Mouse (Mus musculus) left cerebral cortex, postnatal 10 days (tissue): ENCODE measurements at regions not wholly inside any gene's neighbourhood (a gene's known extent, or its start where the extent isn't known, plus 50 kb on each side); places are given as distances from the start of the nearest gene placed in this dataset.

Experiments used
- DNase-seq, 2 experiments: peaks; one replicate each; pipeline ENCODE4 v3.0.0; 2021 to 2022; ENCODE audit warnings: low spot score in 2 of 2, mixed read lengths in 1 of 2; ENCODE audit errors: extremely low spot score in 1 of 2
- intact Hi-C: fragments of 180-260 bp; cut with DNase I; formaldehyde crosslinking; loops from one replicate; pipeline ENCODE4 v1.15.1; 2025

- intact Hi-C loops: no loop called here
- DNase-seq: no peak
Observed at GRCm38 (mm10) chr3:38105022-38105857, 379.4 kb downstream of the Ankrd50 start.

- intact Hi-C loops: no loop called here
- no peak for DNase-seq
Observed at GRCm38 (mm10) chr3:38104418-38104817, 380.1 kb upstream of the Gm5148 start.

GRCm38 (mm10) chr3:38102985-38103384 is 378.7 kb upstream of the Gm5148 start:
- intact Hi-C loops: no loop called here
- no peak for DNase-seq

GRCm38 (mm10) chr3:38102181-38102580 is 377.9 kb upstream of the Gm5148 start:
- intact Hi-C loops: no loop called here
- DNase-seq: no peak

- intact Hi-C loops: no loop called here
- DNase-seq: peak; percentile 19 to 62
Observed at GRCm38 (mm10) chr3:38094370-38094979, 370.2 kb upstream of the Gm5148 start.

- intact Hi-C loops: no loop called here
- DNase-seq: no peak
Observed at GRCm38 (mm10) chr3:38084548-38084947, 360.3 kb upstream of the Gm5148 start.

- intact Hi-C loops: no loop called here
- no peak for DNase-seq
Observed at GRCm38 (mm10) chr3:38082386-38082785, 358.1 kb upstream of the Gm5148 start.

GRCm38 (mm10) chr3:38076835-38077234 is 352.5 kb upstream of the Gm5148 start:
- intact Hi-C loops: no loop called here

GRCm38 (mm10) chr3:38073946-38074345 is 349.7 kb upstream of the Gm5148 start:
- intact Hi-C loops: no loop called here
- no peak for DNase-seq

More at GRCm38 (mm10) chr3:38076835-38077234, 352.5 kb upstream of the Gm5148 start:
- DNase-seq: no peak

- intact Hi-C loops: no loop called here
- DNase-seq: no peak
Observed at GRCm38 (mm10) chr3:38055627-38056026, 331.3 kb upstream of the Gm5148 start.

GRCm38 (mm10) chr3:38052941-38053340 is 328.7 kb upstream of the Gm5148 start:
- DNase-seq: no peak
- intact Hi-C loops: no loop called here

GRCm38 (mm10) chr3:38051748-38052147 is 327.5 kb upstream of the Gm5148 start:
- intact Hi-C loops: no loop called here
- no peak for DNase-seq

GRCm38 (mm10) chr3:38050856-38051255 is 326.6 kb upstream of the Gm5148 start:
- no peak for DNase-seq
- intact Hi-C loops: no loop called here

GRCm38 (mm10) chr3:38050366-38050765 is 326.1 kb upstream of the Gm5148 start:
- DNase-seq: no peak
- intact Hi-C loops: no loop called here

GRCm38 (mm10) chr3:38049290-38049689 is 325.0 kb upstream of the Gm5148 start:
- intact Hi-C loops: no loop called here
- DNase-seq: no peak

GRCm38 (mm10) chr3:38047445-38047844 is 323.2 kb upstream of the Gm5148 start:
- intact Hi-C loops: no loop called here
- DNase-seq: no peak

- intact Hi-C loops: no loop called here
- DNase-seq: no peak
Observed at GRCm38 (mm10) chr3:38046611-38047010, 322.3 kb upstream of the Gm5148 start.

- no peak for DNase-seq
- intact Hi-C loops: no loop called here
Observed at GRCm38 (mm10) chr3:38045989-38046388, 321.7 kb upstream of the Gm5148 start.

GRCm38 (mm10) chr3:38045523-38045922 is 321.2 kb upstream of the Gm5148 start:
- intact Hi-C loops: no loop called here

GRCm38 (mm10) chr3:38044338-38044737 is 320.0 kb upstream of the Gm5148 start:
- intact Hi-C loops: no loop called here
- no peak for DNase-seq

More at GRCm38 (mm10) chr3:38045523-38045922, 321.2 kb upstream of the Gm5148 start:
- DNase-seq: no peak
